Mouse (Mus musculus) cerebellum, postnatal 25 days (tissue): ENCODE measurements at regions not wholly inside any gene's neighbourhood (a gene's known extent, or its start where the extent isn't known, plus 50 kb on each side); places are given as distances from the start of the nearest gene placed in this dataset.
A peak's percentile ranks its signal among the peaks of the same experiment; 100 is the strongest.
"Not testable (repeated sequence)": the region's sequence is repeated elsewhere in the genome, so short reads cannot be mapped to it uniquely, and the experiment has no call there.

Source experiments
- DNase-seq, 2 experiments: peaks; one replicate each; pipeline ENCODE4 v3.0.0; 2021; ENCODE audit warnings: mixed read lengths in 2 of 2

DNA sequence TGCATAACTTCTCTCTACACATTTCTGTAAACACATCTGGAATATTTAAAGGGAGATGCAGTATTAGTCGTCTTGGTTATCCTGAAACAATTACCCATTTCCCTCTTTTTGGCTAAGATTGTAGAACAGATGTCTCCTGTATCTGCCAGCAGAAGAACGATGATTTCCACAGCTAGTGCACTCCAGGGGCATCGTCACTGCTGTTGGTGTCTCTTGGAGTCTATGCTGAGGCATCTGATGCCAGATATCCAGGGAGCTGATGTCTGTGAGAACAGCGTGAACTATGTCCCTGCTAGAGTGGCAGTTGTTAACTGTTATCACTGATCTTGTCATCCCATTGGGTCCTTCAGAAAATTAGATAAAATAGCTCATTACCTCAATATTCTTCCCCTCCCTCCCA is 536.2 kb downstream of the Trhde start:
- peak; percentile 5 to 26 for DNase-seq

DNA sequence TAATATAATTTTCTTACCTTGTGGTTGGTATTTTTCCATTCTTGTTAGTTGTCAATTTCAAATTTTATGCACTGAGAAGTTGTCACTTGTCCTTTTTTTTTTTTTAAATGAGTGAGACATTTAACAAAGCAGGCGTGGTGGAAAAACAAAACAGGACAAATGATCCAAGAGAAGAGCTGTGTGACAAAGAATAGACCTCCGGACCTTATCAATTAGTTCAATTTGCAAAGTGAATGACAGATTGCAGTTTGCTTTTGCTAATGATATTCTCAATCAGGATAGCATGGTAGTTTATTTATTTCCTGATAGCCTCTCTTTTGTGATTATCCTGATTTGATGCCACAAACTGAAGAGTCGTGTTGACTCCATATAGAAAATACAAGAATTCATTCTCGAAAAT is 560.5 kb downstream of the Trhde start:
- DNase-seq, result no peak

DNA sequence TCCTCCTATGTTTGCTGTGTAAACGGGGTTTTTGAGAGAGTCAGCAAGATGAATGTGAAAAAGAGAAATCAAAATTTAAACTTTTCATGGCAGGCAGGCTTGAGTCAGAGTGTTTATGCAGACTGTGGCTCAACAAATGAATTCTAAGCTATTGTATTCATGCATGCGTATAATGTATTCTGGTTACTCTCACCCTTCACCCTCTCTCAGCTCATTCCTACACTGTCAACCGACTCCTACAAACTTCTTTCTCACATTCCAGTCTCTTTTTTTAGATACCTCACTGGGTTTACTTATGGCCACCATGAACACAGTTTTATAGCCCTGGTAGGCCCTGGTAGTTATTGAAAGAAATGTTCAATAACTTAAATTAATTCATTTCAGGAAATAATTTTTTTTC is 574.5 kb downstream of the Trhde start:
- no peak for DNase-seq

DNA sequence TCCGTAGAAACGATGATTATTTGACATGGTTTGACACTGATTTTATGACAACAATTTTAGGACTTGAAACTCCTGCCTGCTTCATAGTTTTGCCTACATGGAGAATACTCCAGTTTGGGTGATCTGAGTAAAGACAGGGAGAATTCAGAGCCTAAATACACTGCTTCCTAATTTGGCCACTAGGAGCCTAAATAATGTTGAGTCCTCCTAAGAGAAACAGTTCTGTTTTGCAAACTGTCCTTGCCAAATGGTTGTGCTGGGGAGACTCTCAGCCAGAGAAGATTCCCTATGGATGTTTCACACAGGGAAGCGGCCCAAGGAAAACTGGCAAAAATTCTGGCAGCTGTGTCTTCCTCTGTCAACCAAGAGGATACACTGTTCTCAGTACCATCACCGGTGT is 600.5 kb downstream of the Trhde start:
- no peak for DNase-seq

DNA sequence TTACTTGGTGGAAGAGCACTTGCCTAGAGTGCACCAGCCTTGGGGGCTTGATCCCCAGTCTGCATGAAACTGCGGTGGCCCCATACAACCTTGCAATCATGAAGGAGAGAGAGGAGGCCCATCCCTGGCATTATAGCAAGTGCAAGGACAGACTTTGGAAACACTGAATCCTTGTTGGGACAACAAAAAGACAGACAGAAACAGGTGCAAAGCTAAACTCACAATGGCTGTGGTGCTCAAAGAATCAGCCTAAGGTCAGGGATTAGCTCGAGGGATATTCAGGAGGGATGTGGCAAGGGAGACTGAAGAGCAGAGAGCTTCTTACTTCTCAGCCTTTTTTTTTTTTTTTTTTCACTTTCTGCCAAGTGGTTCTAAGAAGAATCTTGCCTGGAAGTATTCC is 601.2 kb downstream of the Trhde start:
- DNase-seq, result no peak

DNA sequence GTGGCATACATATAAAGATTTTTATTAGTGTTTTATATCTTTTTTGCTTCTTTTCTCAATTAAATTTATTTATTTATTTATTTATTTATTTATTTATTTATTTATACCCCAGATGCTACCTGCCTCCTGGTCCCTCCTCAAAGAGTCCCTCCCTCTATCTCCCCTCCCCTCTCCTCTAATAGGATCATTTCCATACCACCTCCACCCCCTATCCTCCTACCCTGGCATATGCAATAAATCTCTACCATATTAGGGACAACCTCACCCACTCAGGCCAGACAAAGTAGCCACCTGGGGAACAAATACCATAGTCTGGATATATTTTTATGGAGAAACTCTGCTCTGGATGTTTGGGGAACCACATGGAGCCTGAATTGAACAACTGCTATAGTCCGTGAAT is 615.8 kb downstream of the Trhde start:
- no peak for DNase-seq

DNA sequence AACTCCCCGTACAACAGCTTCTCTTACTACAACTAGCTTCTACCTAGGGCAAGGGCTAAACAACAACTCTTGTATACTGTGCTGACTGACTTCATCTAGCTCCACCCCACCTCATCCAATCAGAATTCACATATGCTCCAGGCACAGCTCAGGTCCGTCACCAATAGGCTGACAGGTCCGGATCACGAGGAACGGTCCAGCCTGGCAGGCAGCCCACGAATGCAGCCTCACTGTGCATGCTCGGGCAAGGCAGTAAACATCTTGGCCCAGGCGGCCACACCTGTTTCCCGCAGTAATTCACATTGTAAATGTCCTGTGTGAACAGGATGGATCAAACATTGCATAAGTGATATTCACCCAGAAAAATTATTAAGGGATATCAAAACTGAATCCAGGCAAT is 658.8 kb downstream of the Trhde start:
- DNase-seq, result not testable (repeated sequence)

GRCm38 (mm10) chr10:114137924-114138323 is 664.2 kb downstream of the Trhde start:
- DNase-seq, result no peak

DNA sequence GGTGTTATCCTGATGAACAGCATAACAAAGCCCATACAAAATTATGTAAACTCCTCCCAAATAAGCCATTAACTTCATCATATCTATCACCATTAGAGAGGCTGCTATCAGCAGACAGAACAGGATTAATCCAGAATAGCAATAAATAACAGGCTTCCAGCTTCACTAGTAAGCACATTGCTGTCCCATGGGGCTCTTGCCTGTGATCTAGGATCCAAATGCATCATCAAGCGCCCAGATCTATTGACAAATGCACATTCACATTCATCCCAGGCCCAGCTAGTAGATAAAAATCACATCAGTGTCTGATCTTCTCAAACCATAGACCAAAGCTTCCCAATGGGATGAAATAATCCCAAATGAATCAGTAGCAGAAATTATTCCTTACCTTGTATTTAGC is 665.0 kb downstream of the Trhde start:
- DNase-seq, result no peak
